Mouse (Mus musculus) left cerebral cortex, postnatal 36 days (tissue): ENCODE data around the gene Nfkb2. TPM values are rescaled to one million over a fixed set of nuclear protein-coding genes. Genes with fewer than 3 reads are reported as not detected.

Source experiments
- DNase-seq, 2 experiments: peaks; one replicate each; pipeline ENCODE4 v3.0.0; 2021 to 2022; ENCODE audit warnings: low spot score in 2 of 2, mixed read lengths in 1 of 2
- intact Hi-C: fragments of 180-260 bp; cut with DNase I; formaldehyde crosslinking; loops from one replicate; pipeline ENCODE4 v1.15.1; 2025
- total RNA-seq, 2 experiments: library from RNA; stranded (reverse); gene quantifications; 2 replicates each; pipeline ENCODE4 v1.2.3; 2021

Gene Nfkb2
- total RNA-seq, 2 experiments from 2014 or later: 2.1 to 2.9 TPM

DNA sequence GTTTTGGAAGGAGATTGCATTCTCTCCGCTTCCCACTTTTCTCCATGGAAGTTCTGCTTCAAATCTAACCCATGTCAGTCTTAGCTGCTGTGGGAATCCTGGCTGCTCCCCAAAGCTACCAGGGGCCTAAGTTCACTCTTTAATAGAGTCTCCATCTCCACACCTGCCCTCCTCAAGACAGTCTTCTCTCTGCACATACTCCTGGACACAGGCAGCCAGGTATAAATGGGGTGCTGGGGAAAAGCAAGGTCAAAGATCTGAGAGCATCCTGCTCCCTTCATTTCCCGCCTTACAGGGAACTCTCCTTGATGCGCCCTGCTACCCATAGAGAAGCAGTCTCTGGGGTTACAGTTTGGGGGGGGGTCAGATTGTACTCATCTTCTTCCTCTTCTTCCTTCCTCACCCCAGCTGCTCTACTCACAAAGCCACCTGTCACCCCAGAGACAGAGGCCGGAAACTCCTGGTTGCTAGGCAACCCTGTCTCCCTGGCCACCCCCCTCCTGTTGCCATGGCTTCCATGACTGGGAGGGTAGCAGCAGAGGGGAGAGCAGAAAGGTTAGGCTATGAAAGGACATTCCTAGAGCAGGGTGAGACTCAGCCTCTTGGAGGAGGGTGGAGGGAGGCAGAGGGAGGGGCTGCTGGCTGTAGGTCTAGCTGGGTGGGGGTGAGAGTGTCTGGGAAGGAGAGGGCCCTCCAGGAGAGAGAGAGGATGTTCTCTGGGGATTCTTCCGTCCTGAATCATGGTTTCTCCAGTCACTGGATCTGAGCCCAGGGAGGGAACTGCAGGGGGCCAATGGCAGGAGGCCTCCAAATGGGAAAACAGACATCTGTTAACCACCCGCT lies 17.2 kb downstream of the Nfkb2 start:
- peak in 1 of 2 experiments; percentile 40 for DNase-seq
- intact Hi-C loops: no loop called here

DNA sequence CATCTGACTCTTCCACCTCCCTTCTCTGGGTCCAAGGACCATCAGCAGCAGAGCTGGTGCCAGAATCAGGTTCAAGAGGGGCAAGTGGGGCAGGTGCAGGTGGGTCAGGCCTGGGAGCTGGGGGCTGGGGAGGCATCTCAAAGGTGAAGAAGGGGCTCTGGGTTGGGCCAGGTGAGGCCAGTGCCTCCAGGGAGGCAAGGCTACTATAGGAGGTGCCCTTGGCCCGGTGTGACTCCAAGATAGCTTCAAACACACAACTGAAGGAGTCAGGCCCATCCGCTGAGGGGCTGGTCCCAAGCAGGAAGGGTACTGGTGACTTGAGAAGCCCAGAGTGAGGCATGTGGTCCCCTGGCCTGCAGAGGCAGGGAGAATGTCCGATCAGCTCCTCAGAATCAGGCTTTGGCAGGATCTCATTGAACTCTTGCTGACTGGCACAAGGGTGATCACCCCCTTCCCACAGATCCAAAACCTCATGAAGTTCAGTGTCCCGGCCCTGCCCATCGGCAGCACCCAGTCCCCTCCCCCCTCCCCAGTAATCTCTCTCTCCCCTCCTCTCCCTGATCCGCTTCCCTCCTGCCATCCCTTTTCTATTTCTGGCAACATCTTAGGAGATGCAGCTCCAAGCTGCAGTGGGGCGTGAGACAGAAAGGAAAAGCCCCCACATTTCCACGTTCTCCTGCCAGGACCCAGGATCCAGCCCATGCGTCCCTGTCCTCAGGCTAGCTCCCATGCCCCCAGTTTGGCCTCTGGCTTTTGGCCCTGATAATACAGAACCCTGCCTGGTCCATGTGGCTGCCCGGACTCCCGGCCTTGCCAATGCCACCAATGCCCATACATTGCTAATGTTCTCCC lies 18.2 kb downstream of the Nfkb2 start:
- intact Hi-C loops: no loop called here
- peak in 1 of 2 experiments; percentile 24 for DNase-seq

DNA sequence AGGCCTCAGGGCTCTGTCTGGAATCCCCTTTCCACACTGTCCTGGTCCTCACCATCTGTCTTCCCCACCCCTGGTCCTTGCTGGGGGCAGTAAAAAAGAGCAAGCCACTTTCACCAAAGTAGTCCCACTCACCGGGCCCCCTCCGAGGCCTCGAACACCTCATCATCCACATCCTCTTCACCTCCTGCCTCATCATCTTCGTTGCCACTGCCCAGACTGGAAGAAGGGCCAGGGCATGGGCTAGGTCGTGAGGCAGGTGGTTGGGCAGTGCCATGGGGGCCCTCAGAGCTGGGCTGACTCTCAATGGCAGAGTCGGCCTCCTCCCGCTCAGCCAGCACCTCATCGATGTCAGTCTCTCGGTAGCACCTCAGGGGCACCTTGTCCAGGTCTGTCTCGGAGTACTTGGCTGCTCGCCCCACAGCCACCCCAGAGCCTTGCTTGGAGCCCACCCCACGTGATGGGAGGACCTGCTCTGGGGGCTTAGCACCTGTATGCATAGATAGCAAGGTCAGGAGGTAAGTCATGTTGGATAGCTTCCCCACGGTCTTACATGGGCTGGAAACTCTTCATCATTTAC lies 19.0 kb downstream of the Nfkb2 start:
- intact Hi-C loops: no loop called here
- DNase-seq: no peak

DNA sequence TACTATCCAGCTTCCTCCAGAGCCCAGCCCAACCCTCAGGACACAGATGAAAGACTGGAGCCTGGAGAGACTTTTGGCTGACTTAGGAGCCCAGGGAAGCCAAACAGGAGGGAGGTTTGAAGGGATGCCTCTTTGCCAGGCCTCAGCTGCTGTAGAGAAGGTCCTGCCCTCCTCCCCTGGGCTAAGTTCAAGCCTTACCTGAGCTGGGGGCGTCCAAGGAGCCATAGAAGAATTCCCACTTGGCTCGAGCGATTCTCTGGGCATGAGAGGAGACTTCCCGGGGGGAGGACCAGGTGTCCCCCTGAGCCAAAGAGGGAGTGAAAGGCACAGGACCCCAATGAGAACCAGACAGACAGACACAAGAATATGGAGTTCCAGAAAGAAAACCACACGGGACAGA lies 19.6 kb downstream of the Nfkb2 start:
- DNase-seq: no peak
- intact Hi-C loops: no loop called here

DNA sequence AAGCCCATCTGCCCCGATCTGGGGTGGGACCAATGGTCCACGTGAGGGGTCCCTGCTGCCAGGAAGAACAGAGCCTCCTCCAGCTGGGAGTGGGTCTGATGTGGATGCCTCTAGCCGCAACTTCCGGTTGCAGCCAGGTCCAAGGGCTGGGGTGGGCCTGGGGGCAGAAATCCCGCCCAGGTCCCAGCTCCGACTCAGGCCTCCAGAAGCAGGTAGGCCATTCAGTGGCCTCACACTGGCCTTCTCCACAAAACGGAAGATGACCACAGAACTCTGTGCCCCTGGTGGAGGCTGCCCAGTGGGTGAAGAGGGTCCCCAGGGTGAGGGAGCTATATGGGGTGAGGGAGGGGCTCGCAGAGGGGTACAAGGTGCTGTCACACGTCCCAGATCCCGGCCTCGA lies 20.2 kb downstream of the Nfkb2 start:
- intact Hi-C loops: no loop called here

DNA sequence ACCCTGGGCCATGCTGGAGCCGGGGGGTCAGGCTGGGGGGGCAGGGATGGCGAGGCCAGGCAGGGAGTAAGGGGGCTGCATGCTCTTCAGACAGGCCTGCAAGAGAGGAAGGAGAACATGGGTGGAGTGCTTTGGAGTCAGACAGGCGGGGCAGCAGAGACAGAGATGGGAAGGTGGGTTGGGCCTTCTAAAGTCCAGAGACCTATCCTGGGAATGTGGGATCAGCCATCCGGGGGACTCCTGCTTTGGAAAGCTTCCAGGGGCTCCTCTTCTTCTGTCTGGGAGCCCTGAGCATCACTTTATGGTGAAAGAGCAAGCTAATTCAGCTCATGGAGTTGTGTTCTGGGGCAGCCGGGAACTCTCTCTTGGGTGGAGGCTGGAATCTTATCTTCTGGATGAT lies 20.8 kb downstream of the Nfkb2 start:
- intact Hi-C loops: no loop called here
- no peak for DNase-seq

More for the DNA sequence above, 20.2 kb downstream of the Nfkb2 start:
- no peak for DNase-seq

DNA sequence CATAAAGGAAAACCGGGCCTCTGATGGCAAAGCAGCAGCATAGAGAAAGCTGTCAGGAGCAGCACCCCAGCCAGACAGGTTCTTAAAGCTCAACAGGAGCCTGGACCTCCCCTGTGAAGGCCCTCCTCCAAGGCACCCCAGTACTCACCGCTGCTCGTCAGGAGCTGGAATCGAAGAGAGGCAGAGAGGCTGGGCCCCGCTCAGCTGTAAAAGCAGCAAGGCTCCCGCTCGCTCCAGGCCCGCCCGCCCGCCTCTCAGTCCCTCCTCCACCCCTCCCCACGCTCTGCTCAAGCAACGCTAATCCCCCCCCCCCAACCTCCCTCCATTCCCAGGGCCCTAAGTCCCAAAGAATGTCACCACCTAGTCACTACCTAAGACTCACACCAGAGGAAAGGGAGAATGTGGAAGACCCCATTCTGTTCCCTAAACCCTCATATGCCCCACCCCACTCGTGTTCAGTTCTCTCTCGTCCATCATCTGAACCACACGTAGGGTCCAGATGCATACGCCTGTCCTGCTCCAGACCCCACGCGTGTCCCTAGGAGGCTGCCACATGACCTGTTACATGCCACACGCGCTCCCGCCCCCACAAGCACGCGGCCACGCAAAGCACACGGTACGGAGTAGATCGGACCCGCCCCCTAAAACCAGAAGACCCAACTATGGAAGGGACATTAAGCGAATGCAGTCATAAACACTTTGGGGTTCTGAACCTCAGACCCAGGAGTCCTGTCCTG lies 22.1 kb downstream of the Nfkb2 start:
- intact Hi-C loops: no loop called here
- DNase-seq: peak in 1 of 2 experiments; percentile 46

DNA sequence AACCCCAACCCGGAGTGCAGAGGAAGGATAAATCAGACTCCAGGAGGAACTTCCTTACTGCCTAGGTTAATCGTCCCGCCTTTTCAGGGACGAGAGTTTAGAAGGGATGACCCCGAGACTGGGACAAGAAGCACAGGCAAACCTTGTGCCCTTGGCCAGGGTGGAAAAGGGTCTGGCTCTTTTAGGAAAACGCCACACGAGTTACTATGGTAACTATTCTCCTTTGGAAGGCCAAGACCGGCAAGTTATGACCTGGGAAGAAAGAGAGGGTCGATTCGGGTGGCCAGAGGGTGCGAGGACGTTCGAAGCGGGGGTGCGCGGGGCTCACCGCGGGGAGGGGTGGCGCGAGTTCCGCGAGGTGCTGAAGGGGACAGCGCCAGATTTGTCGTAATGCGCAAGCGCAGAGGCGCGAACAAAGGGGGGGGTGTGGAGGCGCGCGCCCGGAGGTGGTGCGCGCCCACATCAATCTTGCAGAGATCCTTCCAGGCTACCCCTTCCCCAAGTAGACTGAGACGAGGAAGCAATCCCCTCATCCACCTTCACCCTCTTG lies 22.7 kb downstream of the Nfkb2 start, which contains the start of gene Psd:
TSS of gene Psd (minus strand) at position 401 of the 550 bp plus-strand sequence.
- intact Hi-C loops: no loop called here
- DNase-seq: peak; percentile 70 to 74

DNA sequence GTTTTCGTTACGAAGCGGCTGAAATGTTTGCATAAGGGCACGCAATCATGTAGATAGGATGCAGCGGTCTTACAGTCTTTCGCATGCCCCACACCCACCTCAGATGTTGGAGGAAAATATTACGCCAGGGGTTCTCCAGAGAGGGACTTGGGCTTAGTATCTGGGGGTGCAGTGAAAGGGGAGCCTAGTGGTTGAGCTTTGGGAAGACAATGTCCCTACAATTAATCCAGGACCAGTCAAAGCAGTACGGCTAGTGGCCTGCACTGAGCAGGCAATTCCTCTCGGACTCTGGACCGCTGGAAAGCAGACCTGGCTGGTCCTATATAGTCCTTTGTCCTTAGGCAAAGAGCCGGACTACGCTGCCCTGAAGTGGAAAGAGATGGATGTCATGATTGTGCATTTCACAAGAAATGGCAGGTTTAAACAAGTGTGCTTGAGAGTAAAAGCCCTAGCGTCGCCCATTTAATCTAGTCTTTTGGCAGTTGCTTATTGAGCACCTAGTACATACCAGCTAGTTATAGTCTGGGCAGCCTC lies 23.5 kb downstream of the Nfkb2 start:
- peak in 1 of 2 experiments; percentile 17 for DNase-seq
- intact Hi-C loops: no loop called here

DNA sequence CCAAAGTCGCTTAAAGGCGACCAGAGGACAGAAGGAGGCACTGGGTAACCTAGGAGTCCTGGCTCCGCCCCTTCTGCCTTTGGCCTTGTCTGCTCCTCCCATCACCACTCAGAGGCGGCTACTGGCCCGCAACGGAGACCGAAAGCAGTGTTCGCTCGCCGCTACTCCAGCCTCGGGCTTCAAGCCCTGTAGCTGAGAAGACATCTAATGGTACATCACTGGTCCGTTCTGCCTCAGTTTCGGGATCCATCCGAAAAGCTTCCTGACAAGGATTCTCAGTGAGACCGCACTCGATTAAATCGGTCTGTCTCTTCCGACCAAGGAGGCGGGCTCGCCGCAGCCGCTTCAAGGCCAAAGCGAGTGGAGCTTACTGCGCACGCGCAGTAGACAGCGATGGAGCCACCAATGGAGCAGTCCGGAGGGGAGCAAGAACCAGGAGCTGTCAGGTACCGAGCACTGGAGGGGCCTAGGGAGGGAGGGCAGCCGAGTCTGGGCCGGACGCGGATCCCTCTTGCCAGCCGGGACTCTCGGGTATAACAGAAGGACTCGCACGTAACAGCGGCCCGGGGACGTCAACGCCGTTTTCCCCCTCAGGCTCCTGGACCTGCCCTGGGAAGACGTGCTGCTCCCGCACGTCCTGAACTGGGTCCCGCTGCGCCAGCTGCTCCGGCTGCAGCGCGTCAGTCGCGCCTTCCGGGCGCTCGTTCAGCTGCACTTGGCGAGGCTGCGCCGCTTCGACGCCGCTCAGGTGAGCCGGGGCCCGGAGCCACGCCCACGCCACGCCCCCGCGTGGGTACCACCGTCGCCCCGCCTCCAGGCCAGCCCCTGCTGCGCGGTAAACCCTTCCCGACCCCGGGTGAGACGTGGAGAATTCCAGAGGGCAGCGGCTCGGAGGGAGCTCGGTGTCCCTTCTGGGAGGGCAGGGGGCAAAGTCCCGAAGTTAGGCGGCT lies 24.2 kb downstream of the Nfkb2 start, which contains the start of gene Fbxl15:
TSS of gene Fbxl15 (plus strand) at position 104 of the 950 bp plus-strand sequence.
- peak; percentile 96 to 97 for DNase-seq
- intact Hi-C loops: no loop called here

DNA sequence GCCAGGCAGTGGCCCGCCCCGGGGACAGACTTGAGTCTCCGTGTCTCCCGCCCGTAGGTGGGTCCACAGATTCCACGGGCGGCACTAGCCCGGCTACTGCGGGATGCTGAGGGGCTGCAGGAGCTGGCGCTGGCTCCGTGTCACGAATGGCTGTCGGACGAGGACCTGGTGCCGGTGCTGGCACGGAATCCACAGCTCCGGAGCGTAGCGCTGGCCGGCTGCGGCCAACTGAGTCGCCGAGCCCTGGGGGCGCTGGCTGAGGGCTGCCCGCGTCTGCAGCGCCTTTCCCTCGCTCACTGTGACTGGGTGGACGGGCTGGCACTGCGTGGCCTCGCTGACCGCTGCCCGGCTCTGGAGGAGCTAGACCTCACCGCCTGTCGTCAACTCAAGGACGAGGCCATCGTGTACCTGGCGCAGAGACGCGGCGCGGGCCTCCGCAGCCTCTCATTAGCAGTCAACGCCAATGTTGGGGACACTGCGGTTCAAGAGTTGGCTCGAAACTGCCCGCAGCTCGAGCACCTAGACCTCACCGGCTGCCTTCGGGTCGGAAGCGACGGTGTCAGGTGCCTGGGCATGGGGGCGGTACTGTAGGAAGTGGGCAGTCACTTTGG lies 25.0 kb downstream of the Nfkb2 start:
- intact Hi-C loops: no loop called here
- DNase-seq: no peak

DNA sequence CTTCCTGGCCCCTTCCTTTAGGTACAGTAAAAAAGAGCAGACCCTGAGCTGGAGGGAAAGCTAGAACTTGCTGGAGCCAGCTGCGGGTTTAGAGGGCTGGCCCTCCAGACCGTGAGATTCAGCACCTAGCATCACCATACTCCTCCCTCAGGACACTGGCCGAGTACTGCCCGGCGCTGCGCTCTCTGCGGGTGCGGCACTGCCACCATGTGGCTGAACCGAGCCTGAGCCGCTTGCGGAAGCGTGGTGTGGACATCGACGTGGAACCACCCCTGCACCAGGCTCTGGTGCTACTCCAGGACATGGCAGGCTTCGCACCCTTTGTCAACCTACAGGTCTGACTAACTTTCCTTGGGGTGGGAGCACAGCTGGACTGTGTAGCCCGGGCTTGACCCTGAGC lies 25.8 kb downstream of the Nfkb2 start:
- DNase-seq: peak; percentile 83 to 84
- intact Hi-C loops: loop anchor here (2.0 kb wide), 1 partner anchor 21 kb away; no protein-coding TSS in a partner anchor

DNA sequence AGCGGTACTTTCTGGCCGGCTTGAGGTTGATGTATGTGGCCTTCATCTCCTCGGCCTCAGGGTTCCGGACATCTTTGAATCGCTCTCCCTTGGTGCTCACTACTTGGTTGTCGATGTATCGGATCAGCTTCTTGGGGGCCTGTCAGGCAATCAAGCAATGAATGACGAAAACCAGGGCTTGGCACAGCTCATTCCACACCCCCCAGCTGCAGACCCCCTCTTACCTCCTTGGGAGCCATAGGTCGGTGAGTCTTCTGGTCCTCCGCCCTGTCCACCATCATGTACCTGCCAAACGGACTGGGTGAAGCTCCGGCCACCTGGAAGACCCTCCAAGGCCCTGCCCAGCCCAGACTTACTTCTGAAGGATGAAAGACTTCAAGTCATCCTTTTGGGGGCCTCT lies 26.6 kb downstream of the Nfkb2 start:
- intact Hi-C loops: loop anchor here (2.0 kb wide), 1 partner anchor 22 kb away; no protein-coding TSS in a partner anchor
- DNase-seq: no peak

DNA sequence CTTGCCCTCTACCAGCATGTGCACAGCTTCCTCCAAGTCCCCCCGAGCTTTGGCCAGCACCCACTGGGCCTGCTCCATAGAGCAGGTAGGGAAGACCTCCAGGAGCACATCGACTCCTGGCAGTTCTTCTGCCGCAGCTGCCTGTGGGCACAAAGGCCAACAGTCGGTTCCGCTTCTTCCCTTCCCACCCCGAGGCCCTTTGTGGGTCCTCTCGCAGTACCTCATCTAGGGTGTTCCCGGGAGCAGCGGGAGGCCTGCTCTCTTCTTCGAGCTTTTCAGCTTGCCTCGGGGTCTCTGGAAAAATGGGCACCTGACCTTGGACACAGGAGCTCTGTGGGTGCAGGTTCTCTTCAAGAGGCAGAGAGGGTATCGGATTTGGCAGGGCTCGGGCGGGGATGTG lies 27.2 kb downstream of the Nfkb2 start:
- DNase-seq: no peak
- intact Hi-C loops: loop anchor here (2.0 kb wide), 1 partner anchor 23 kb away; no protein-coding TSS in a partner anchor

DNA sequence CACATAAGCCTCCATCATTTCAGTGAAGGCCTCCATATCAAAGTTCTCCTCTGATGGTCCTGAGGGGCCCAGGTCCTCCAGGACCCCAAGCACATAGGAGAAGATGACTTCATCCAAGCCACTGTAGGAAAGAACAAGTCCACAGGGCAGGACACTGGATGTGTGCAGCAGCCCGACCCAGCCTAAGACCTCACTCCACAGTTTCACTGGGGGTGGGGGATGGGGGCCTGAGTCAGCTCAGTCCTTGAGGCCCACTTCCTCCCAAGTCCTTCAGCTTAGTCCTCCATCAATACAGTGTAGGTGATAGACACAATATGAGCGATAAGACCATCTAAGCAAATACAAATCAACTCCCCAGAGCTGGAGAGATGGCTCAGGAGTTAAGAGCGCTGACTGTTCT lies 27.8 kb downstream of the Nfkb2 start:
- DNase-seq: no peak

DNA sequence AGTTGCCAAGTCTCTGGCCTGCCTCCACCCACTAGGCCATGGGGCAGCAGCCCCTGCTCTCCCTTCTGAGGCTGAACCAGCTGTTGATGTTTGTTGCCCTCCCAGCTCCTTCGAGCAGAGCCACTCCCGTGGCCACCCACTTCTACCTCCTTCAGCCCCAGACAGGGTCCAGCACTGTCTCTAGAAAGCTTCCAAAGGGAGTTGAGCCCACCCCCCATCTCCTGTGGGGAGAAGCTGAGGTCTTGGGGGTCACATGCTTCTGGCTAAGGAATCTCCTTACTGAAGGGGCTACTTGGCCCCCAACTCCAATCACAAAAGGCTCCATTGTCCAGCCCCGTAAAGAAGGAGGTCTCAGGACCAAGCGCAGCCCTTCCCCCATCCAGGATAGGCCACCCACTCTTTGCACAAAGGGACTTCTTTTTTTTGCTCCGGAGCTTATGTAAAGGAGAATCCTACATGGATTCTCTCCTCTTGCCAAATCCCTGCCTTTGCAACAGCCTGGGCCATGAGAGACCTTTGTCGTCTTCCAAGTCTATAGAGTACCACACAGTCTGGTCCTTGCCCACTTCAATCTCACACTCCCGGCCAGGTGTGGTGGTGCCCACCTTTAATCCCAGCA lies 28.7 kb downstream of the Nfkb2 start:
- intact Hi-C loops: no loop called here
- peak in 1 of 2 experiments; percentile 26 for DNase-seq

More for the DNA sequence above, 27.8 kb downstream of the Nfkb2 start:
- intact Hi-C loops: loop anchor here (2.0 kb wide), 1 partner anchor 23 kb away; no protein-coding TSS in a partner anchor

DNA sequence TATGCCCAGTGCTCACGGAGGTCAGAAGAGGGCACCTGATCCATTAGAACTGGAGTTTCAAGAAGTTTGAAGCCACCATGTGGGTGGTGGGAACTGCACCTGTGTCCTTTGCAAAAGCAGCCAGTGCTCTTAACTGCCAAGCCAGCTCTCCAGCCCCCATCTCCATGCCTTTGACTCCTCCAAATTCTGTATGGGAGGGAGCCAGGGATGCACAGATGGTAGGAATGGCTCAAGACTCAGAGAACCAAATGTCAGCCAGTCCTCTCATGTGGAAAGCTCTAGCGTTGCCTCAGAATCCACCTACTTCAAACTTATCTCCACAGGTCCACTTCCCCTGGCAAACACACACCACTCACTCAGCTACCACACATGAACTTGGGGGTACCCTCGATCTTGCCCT lies 29.8 kb downstream of the Nfkb2 start:
- DNase-seq: no peak
- intact Hi-C loops: no loop called here
